Mouse (Mus musculus) T-helper 2 cell (primary cell): ENCODE data around the gene Mphosph9.
"Not testable (repeated sequence)": the region's sequence is repeated elsewhere in the genome, so short reads cannot be mapped to it uniquely, and the experiment has no call there.

ENCODE experiments used
- in situ Hi-C: fragments of 300-600 bp; cut with MboI, MseI; formaldehyde crosslinking; loops from one replicate; pipeline ENCODE4 v1.15.1; 2025; ENCODE audit warnings: high pct_unique_total_duplicates

Mphosph9 gene

GRCm38 (mm10) chr5:124327510-124328364 lies at the start of gene Mphosph9, which contains the start of gene 2810006K23Rik:
Gene Mphosph9 (minus strand): TSS chr5:124327972.
Gene 2810006K23Rik (plus strand): TSS chr5:124328089.
- in situ Hi-C loops, result no loop called here

GRCm38 (mm10) chr5:124377149-124377548 lies 49.4 kb upstream of the Mphosph9 start:
- in situ Hi-C loops, result loop anchor here (25.0 kb wide), 1 partner anchor 615 kb away; no protein-coding TSS in a partner anchor

GRCm38 (mm10) chr5:124376401-124376800 lies 48.6 kb upstream of the Mphosph9 start:
- in situ Hi-C loops, result loop anchor here (25.0 kb wide), 1 partner anchor 614 kb away; no protein-coding TSS in a partner anchor

GRCm38 (mm10) chr5:124374298-124374697 lies 46.5 kb upstream of the Mphosph9 start:
- in situ Hi-C loops, result no loop called here

- in situ Hi-C loops, result no loop called here
These were observed 38.9 kb upstream of the Mphosph9 start for GRCm38 (mm10) chr5:124366721-124367120.

- in situ Hi-C loops, result no loop called here
These were observed 38.0 kb upstream of the Mphosph9 start for GRCm38 (mm10) chr5:124365754-124366153.

- in situ Hi-C loops, result no loop called here
These were observed 36.6 kb upstream of the Mphosph9 start for GRCm38 (mm10) chr5:124364173-124364918.

- in situ Hi-C loops, result not testable (repeated sequence)
These were observed 35.2 kb upstream of the Mphosph9 start, which contains the start of gene Cdk2ap1 for GRCm38 (mm10) chr5:124362982-124363381. Gene Cdk2ap1 (minus strand): TSS chr5:124363082.

- in situ Hi-C loops, result no loop called here
These were observed 31.9 kb upstream of the Mphosph9 start for GRCm38 (mm10) chr5:124359641-124360040.

GRCm38 (mm10) chr5:124356695-124357094 lies 28.9 kb upstream of the Mphosph9 start:
- in situ Hi-C loops, result no loop called here

GRCm38 (mm10) chr5:124355425-124355959 lies 27.7 kb upstream of the Mphosph9 start:
- in situ Hi-C loops, result no loop called here

- in situ Hi-C loops, result no loop called here
These were observed 27.0 kb upstream of the Mphosph9 start for GRCm38 (mm10) chr5:124354574-124355424.

GRCm38 (mm10) chr5:124353726-124354547 lies 26.2 kb upstream of the Mphosph9 start:
- in situ Hi-C loops, result no loop called here

- in situ Hi-C loops, result no loop called here
These were observed 25.4 kb upstream of the Mphosph9 start for GRCm38 (mm10) chr5:124353011-124353725.

- in situ Hi-C loops, result no loop called here
These were observed 24.6 kb upstream of the Mphosph9 start for GRCm38 (mm10) chr5:124352141-124352920.

GRCm38 (mm10) chr5:124351604-124352003 lies 23.8 kb upstream of the Mphosph9 start:
- in situ Hi-C loops, result no loop called here

GRCm38 (mm10) chr5:124351111-124351560 lies 23.4 kb upstream of the Mphosph9 start:
- in situ Hi-C loops, result no loop called here

- in situ Hi-C loops, result no loop called here
These were observed 22.6 kb upstream of the Mphosph9 start for GRCm38 (mm10) chr5:124350350-124350749.

GRCm38 (mm10) chr5:124349196-124349595 lies 21.4 kb upstream of the Mphosph9 start:
- in situ Hi-C loops, result no loop called here
